Comparison of ENCODE assay signal across 17 mouse cellular contexts in the genomic region with DNA sequence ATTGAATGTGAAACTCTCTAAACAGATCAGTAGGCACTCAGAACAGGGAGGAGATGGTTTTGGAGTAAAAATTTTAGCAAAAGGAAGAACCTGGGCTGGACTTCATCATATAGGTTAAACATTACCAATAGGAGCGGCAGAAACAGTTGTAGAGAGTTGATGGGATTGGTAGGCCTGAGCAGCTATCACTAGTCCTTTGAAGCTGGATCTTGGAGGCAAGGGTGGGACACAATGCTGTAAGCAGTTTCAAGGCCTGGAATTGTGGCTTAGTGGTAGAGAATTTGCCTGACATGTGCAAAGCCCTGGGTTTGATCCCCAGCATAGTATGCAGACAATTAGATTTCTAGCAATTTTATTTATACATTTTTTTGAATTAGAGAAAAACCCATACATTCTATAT. TPM values are rescaled to one million over a fixed set of nuclear protein-coding genes. Genes with fewer than 3 reads are reported as not detected.
"Had no signal": no experiment of that assay in that cellular context is flagged by ENCODE, and none has a peak within 500 bp of the region (broad histone marks: within the 10 kb centered on the region; RNA-seq: fewer than 3 reads in every experiment).

No protein-coding gene starts in this region.

- H3K4me3 ChIP-seq: neural tube, embryonic 13.5 days; neural tube, embryonic 15.5 days; stomach, embryonic 15.5 days had no signal

- H3K27me3 ChIP-seq: neural tube, embryonic 13.5 days; neural tube, embryonic 15.5 days; stomach, embryonic 15.5 days had no signal

- DNase-seq: retina, postnatal 1 day; right cerebral cortex, adult 18-20 months; right cerebral cortex, postnatal 14 days; right cerebral cortex, postnatal 25 days; right cerebral cortex, postnatal 4 days; spleen, adult 18-20 months; thymus, adult 18-20 months; thymus, adult 2 months; thymus, postnatal 14 days; thymus, postnatal 25 days; thymus, postnatal 36 days; thymus, postnatal 4 days had no signal

- H3K4me1 ChIP-seq: neural tube, embryonic 13.5 days; neural tube, embryonic 15.5 days had no signal

- H3K9ac ChIP-seq: neural tube, embryonic 13.5 days; neural tube, embryonic 15.5 days; stomach, embryonic 15.5 days had no signal

- H3K9me3 ChIP-seq: neural tube, embryonic 13.5 days; neural tube, embryonic 15.5 days; stomach, embryonic 15.5 days had no signal

- H3K4me2 ChIP-seq: neural tube, embryonic 13.5 days; neural tube, embryonic 15.5 days; stomach, embryonic 15.5 days had no signal

- H3K36me3 ChIP-seq: stomach, embryonic 15.5 days had no signal

- H3K27ac ChIP-seq: neural tube, embryonic 13.5 days; neural tube, embryonic 15.5 days; stomach, embryonic 15.5 days; stomach, postnatal 0 days had no signal

RNA-seq across cellular contexts. Expression of a gene that starts 43.2 kb away (rescaled TPM):
- total RNA-seq: neutrophil, adult 5-6 weeks had no signal
